Mouse (Mus musculus): ENCODE measurements around the gene Gm2a. TPM values are rescaled to one million over a fixed set of nuclear protein-coding genes. Genes with fewer than 3 reads are reported as not detected.

Gm2a gene
- total and polyA plus RNA-seq, 3 experiments = 0.19 to 0.52 TPM; not detected in 1

GRCm38 (mm10) chr11:55126663-55127062 is 28.7 kb downstream of the Gm2a start (continued):
- TF ChIP-seq CTCF (IDR thresholded peaks at IDR 0.05 in 2 of 3, conservative IDR thresholded peaks at IDR 0.05 in 1 of 3; ENCODE audit: control insufficient read depth in 1 of 3, insufficient read depth in 1 of 3, low read depth in 2 of 3, low read length in 3 of 3, poor library complexity in 1 of 3, severe bottlenecking in 1 of 3) = no peak

- Histone ChIP-seq H3K27ac (ENCODE audit: control insufficient read depth, low read depth, low read length) (peak overlapping the region; percentile 27; the same call in 1 of the 2 replicates), H3K9me3 (replicated peaks; ENCODE audit: insufficient read depth, low read length) (no peaks in the 10 kb centered on the region), H3K27me3 (ENCODE audit: control insufficient read depth in 1 of 2, insufficient read depth in 2 of 2, low read length in 2 of 2) (no peaks in the 10 kb centered on the region), H3K4me3 (ENCODE audit: control insufficient read depth in 1 of 2, insufficient read depth in 1 of 2, low read depth in 2 of 2, low read length in 2 of 2) (0 out of 4 replicates have a peak overlapping the region, but pooled peaks of 1 of the 2 experiments have one; percentile 10), H3K36me3 (ENCODE audit: control insufficient read depth in 1 of 2, insufficient read depth in 2 of 2, low read length in 2 of 2) (peaks cover 0 to 44% of the 10 kb centered on the region in 2 experiments; a peak in 2 of 4 replicates), H3K9ac (ENCODE audit: control insufficient read depth, low read depth, low read length, poor library complexity, severe bottlenecking) (no peak overlapping the region), H3K4me1 (ENCODE audit: control insufficient read depth in 1 of 2, insufficient read depth in 2 of 2, low read length in 2 of 2) (peaks cover 34 to 40% of the 10 kb centered on the region in 2 experiments), H3K79me2 (ENCODE audit: control insufficient read depth, insufficient read depth, low read length, poor library complexity) (no peaks in the 10 kb centered on the region)
- peak; percentile 78 for DNase-seq (ENCODE audit: low read depth, low spot score)
- 0 out of 2 replicates have a peak, but pooled peaks have one; percentile 33 for TF ChIP-seq TCF12 (IDR thresholded peaks at IDR 0.05; ENCODE audit: low read depth, low read length)
- TF ChIP-seq NELFE (IDR thresholded peaks at IDR 0.05; ENCODE audit: low read depth, low read length) = 0 out of 2 replicates have a peak, but pooled peaks have one; percentile 11
- no peak for TF ChIP-seq KAT2A (conservative IDR thresholded peaks at IDR 0.05; ENCODE audit: low read depth, low read length)
- TF ChIP-seq MAZ (IDR thresholded peaks at IDR 0.05; ENCODE audit: low read depth, low read length) = no peak
- peak; percentile 95; the same call in 1 of the 2 replicates for TF ChIP-seq MEF2A (IDR thresholded peaks at IDR 0.05; ENCODE audit: extremely low read depth, insufficient replicate concordance, low read depth, low read length, poor library complexity, severe bottlenecking)
- peak; percentile 59 for TF ChIP-seq RCOR1 (IDR thresholded peaks at IDR 0.05; ENCODE audit: low read depth, low read length)
- TF ChIP-seq MYB (IDR thresholded peaks at IDR 0.05; ENCODE audit: low read depth, low read length) = no peak
- TF ChIP-seq BHLHE40 (IDR thresholded peaks at IDR 0.05; ENCODE audit: borderline replicate concordance, low read depth, low read length) = 0 out of 2 replicates have a peak, but pooled peaks have one; percentile 18
- TF ChIP-seq USF1 (IDR thresholded peaks at IDR 0.05; ENCODE audit: low read depth, low read length) = no peak
- peak; percentile 59; the same call in 1 of the 2 replicates for TF ChIP-seq SIN3A (IDR thresholded peaks at IDR 0.05; ENCODE audit: low read length)
- 0 out of 2 replicates have a peak, but pooled peaks have one; percentile 54 for TF ChIP-seq MXI1 (IDR thresholded peaks at IDR 0.05; ENCODE audit: low read depth, low read length)
- peak; percentile 45 to 56; a peak in 2 of 4 replicates for TF ChIP-seq EP300 (IDR thresholded peaks at IDR 0.05; ENCODE audit: low read depth in 1 of 2, low read length in 2 of 2)
- no peak for TF ChIP-seq POLR2AphosphoS5 (IDR thresholded peaks at IDR 0.05; ENCODE audit: borderline replicate concordance, low read depth, low read length)
- no peak for TF ChIP-seq JUND (IDR thresholded peaks at IDR 0.05; ENCODE audit: low read depth, low read length)
- 0 out of 2 replicates have a peak, but pooled peaks have one; percentile 10 for TF ChIP-seq MAX (IDR thresholded peaks at IDR 0.05; ENCODE audit: low read length)
- TF ChIP-seq ETS1 (IDR thresholded peaks at IDR 0.05; ENCODE audit: low read depth, low read length) = peak; percentile 83
- TF ChIP-seq GATA1 (IDR thresholded peaks at IDR 0.05; ENCODE audit: low read depth, low read length) = peak; percentile 99
- no peak for TF ChIP-seq HCFC1 (IDR thresholded peaks at IDR 0.05; ENCODE audit: low read depth, low read length)
- TF ChIP-seq TBP (IDR thresholded peaks at IDR 0.05; ENCODE audit: low read depth, low read length) = peak; percentile 43; the same call in 1 of the 2 replicates
These were observed 30.0 kb downstream of the Gm2a start for GRCm38 (mm10) chr11:55127937-55128336.
